Mouse (Mus musculus): ENCODE measurements around the gene Dnmt3b.

- TF ChIP-seq CTCF (conservative IDR thresholded peaks at IDR 0.05; ENCODE audit: low read length) (no peak), POU5F1 (IDR thresholded peaks at IDR 0.05; ENCODE audit: borderline replicate concordance, low read length) (no peak)
Measured at GRCm38 (mm10) chr2:153612594-153613281, 36.5 kb upstream of the Dnmt3b start.
